Mouse (Mus musculus) MEL (cell line): ENCODE measurements around the gene Spred3. TPM values are rescaled to one million over a fixed set of nuclear protein-coding genes. Genes with fewer than 3 reads are reported as not detected.
A peak's percentile ranks its signal among the peaks of the same experiment; 100 is the strongest.

Source experiments
- DNase-seq: peaks from one replicate; pipeline ENCODE4 v3.0.0; 2011; ENCODE audit warnings: low read depth, low spot score
- H3K27ac ChIP-seq: 2 replicates; pipeline ENCODE4 v1.5.1; 2012; ENCODE audit warnings: low read depth, mild to moderate bottlenecking, control low read depth, low read length, moderate library complexity; ENCODE audit not compliant: control insufficient read depth
- H3K27me3 ChIP-seq, 2 experiments: fragments of 150-350 bp in 1 of 2; sonication (generic) in 1 of 2; 2 replicates each; pipeline ENCODE4 v1.6.1; 2012; ENCODE audit warnings: low read length in 2 of 2, mild to moderate bottlenecking in 2 of 2, improper control_type of control experiment in 1 of 2, moderate library complexity in 1 of 2; ENCODE audit not compliant: insufficient read depth in 2 of 2, control insufficient read depth in 1 of 2
- H3K36me3 ChIP-seq, 2 experiments: 2 replicates each; pipeline ENCODE4 v1.6.1; 2012 to 2014; ENCODE audit warnings: low read length in 2 of 2, improper control_type of control experiment in 1 of 2, inconsistent platforms in 1 of 2, mild to moderate bottlenecking in 1 of 2; ENCODE audit not compliant: insufficient read depth in 2 of 2, control insufficient read depth in 1 of 2
- H3K4me1 ChIP-seq, 2 experiments: fragments of 150-350 bp in 1 of 2; sonication (generic) in 1 of 2; 2 replicates each; pipeline ENCODE4 v1.6.1; 2012; ENCODE audit warnings: low read length in 2 of 2, improper control_type of control experiment in 1 of 2, mild to moderate bottlenecking in 1 of 2; ENCODE audit not compliant: insufficient read depth in 2 of 2, control insufficient read depth in 1 of 2
- H3K4me3 ChIP-seq, 2 experiments: fragments of 150-350 bp in 1 of 2; sonication (generic) in 1 of 2; 2 replicates each; pipeline ENCODE4 v1.5.1; 2012; ENCODE audit warnings: low read depth in 2 of 2, low read length in 2 of 2, mild to moderate bottlenecking in 2 of 2, moderate library complexity in 2 of 2, control low read depth in 1 of 2, improper control_type of control experiment in 1 of 2; ENCODE audit not compliant: control insufficient read depth in 1 of 2, insufficient read depth in 1 of 2
- H3K79me2 ChIP-seq: 2 replicates; pipeline ENCODE4 v1.6.1; 2012; ENCODE audit warnings: mild to moderate bottlenecking, low read length, moderate library complexity; ENCODE audit not compliant: control insufficient read depth, poor library complexity, insufficient read depth
- H3K9ac ChIP-seq: 2 replicates; pipeline ENCODE4 v1.6.1; 2012; ENCODE audit warnings: low read depth, mild to moderate bottlenecking, control low read depth, low read length, moderate library complexity; ENCODE audit not compliant: control insufficient read depth, poor library complexity, severe bottlenecking
- H3K9me3 ChIP-seq: fragments of 150-350 bp; sonication (generic); replicated peaks from 2 replicates; pipeline ENCODE4 v1.6.1; 2012; ENCODE audit warnings: mild to moderate bottlenecking, low read length, improper control_type of control experiment, moderate library complexity; ENCODE audit not compliant: insufficient read depth
- BHLHE40 ChIP-seq: IDR thresholded peaks from 2 replicates; pipeline ENCODE4 v1.6.1; 2012; ENCODE audit warnings: low read depth, mild to moderate bottlenecking, inconsistent platforms, low read length, improper control_type of control experiment, borderline replicate concordance
- CHD1 ChIP-seq: IDR thresholded peaks from 2 replicates; pipeline ENCODE4 v1.6.1; 2012; ENCODE audit warnings: low read depth, mild to moderate bottlenecking, inconsistent platforms, low read length, improper control_type of control experiment
- CHD2 ChIP-seq: IDR thresholded peaks from 2 replicates; pipeline ENCODE4 v1.6.1; 2011; ENCODE audit warnings: low read length, improper control_type of control experiment
- CTCF ChIP-seq, 3 experiments: IDR thresholded peaks in 2 of 3; conservative IDR thresholded peaks in 1 of 3; 2 replicates each; pipeline ENCODE4 v1.5.1; 2011 to 2012; ENCODE audit warnings: low read length in 3 of 3, low read depth in 2 of 3, mild to moderate bottlenecking in 2 of 3, improper control_type of control experiment in 1 of 3, inconsistent platforms in 1 of 3, mixed read lengths in 1 of 3, moderate library complexity in 1 of 3; ENCODE audit not compliant: control insufficient read depth in 1 of 3, insufficient read depth in 1 of 3, poor library complexity in 1 of 3, severe bottlenecking in 1 of 3
- E2F4 ChIP-seq: IDR thresholded peaks from 2 replicates; pipeline ENCODE4 v1.6.1; 2011; ENCODE audit warnings: low read depth, low read length, improper control_type of control experiment, borderline replicate concordance
- ELF1 ChIP-seq: IDR thresholded peaks from 2 replicates; pipeline ENCODE4 v1.6.1; 2014; ENCODE audit warnings: low read depth, mild to moderate bottlenecking, inconsistent platforms, low read length, improper control_type of control experiment, moderate library complexity
- EP300 ChIP-seq, 2 experiments: IDR thresholded peaks; 2 replicates each; pipeline ENCODE4 v1.6.1; 2011; ENCODE audit warnings: improper control_type of control experiment in 2 of 2, low read length in 2 of 2, low read depth in 1 of 2, mild to moderate bottlenecking in 1 of 2
- ETS1 ChIP-seq: IDR thresholded peaks from 2 replicates; pipeline ENCODE4 v1.6.1; 2012; ENCODE audit warnings: low read depth, mild to moderate bottlenecking, inconsistent platforms, low read length, improper control_type of control experiment, moderate library complexity
- GABPA ChIP-seq: IDR thresholded peaks from 2 replicates; pipeline ENCODE4 v1.6.1; 2012; ENCODE audit warnings: low read depth, mild to moderate bottlenecking, inconsistent platforms, low read length, improper control_type of control experiment, moderate library complexity
- GATA1 ChIP-seq: IDR thresholded peaks from 2 replicates; pipeline ENCODE4 v1.6.1; 2011; ENCODE audit warnings: low read depth, low read length, improper control_type of control experiment
- HCFC1 ChIP-seq: IDR thresholded peaks from 2 replicates; pipeline ENCODE4 v1.6.1; 2012; ENCODE audit warnings: low read depth, mild to moderate bottlenecking, inconsistent platforms, low read length, improper control_type of control experiment, moderate library complexity
- JUND ChIP-seq: IDR thresholded peaks from 2 replicates; pipeline ENCODE4 v1.6.1; 2011; ENCODE audit warnings: low read depth, mild to moderate bottlenecking, improper control_type of control experiment, low read length
- KAT2A ChIP-seq: conservative IDR thresholded peaks from 2 replicates; pipeline ENCODE4 v1.6.1; 2012; ENCODE audit warnings: low read depth, low read length, improper control_type of control experiment, inconsistent platforms
- MAFK ChIP-seq: IDR thresholded peaks from 2 replicates; pipeline ENCODE4 v1.6.1; 2011; ENCODE audit warnings: low read depth, mild to moderate bottlenecking, low read length, improper control_type of control experiment, borderline replicate concordance
- MAX ChIP-seq: IDR thresholded peaks from 2 replicates; pipeline ENCODE4 v1.6.1; 2011; ENCODE audit warnings: low read length, improper control_type of control experiment
- MAZ ChIP-seq: IDR thresholded peaks from 2 replicates; pipeline ENCODE4 v1.6.1; 2012; ENCODE audit warnings: low read depth, mild to moderate bottlenecking, inconsistent platforms, low read length, improper control_type of control experiment
- MXI1 ChIP-seq: IDR thresholded peaks from 2 replicates; pipeline ENCODE4 v1.6.1; 2011; ENCODE audit warnings: mild to moderate bottlenecking, low read depth, low read length, improper control_type of control experiment
- MYC ChIP-seq: IDR thresholded peaks from 2 replicates; pipeline ENCODE4 v1.6.1; 2011; ENCODE audit warnings: low read depth, mild to moderate bottlenecking, low read length, improper control_type of control experiment, moderate library complexity
- POLR2A ChIP-seq, 2 experiments: IDR thresholded peaks; 2 replicates each; pipeline ENCODE4 v1.6.1; 2011 to 2012; ENCODE audit warnings: low read length in 2 of 2, mild to moderate bottlenecking in 2 of 2, control low read depth in 1 of 2, improper control_type of control experiment in 1 of 2, low read depth in 1 of 2, moderate library complexity in 1 of 2; ENCODE audit not compliant: control insufficient read depth in 1 of 2, insufficient read depth in 1 of 2, poor library complexity in 1 of 2
- POLR2AphosphoS2 ChIP-seq: IDR thresholded peaks from 2 replicates; pipeline ENCODE4 v1.6.1; 2011; ENCODE audit warnings: low read length, improper control_type of control experiment
- RCOR1 ChIP-seq: IDR thresholded peaks from 2 replicates; pipeline ENCODE4 v1.6.1; 2012; ENCODE audit warnings: low read depth, mild to moderate bottlenecking, inconsistent platforms, low read length, improper control_type of control experiment
- SIN3A ChIP-seq: IDR thresholded peaks from 2 replicates; pipeline ENCODE4 v1.6.1; 2012; ENCODE audit warnings: low read length, improper control_type of control experiment, inconsistent platforms
- SMC3 ChIP-seq: IDR thresholded peaks from 2 replicates; pipeline ENCODE4 v1.6.1; 2011; ENCODE audit warnings: low read depth, low read length, improper control_type of control experiment
- TAL1 ChIP-seq: IDR thresholded peaks from 2 replicates; pipeline ENCODE4 v1.6.1; 2012; ENCODE audit warnings: mild to moderate bottlenecking, inconsistent platforms, low read length, moderate library complexity, mixed read lengths
- TBP ChIP-seq: IDR thresholded peaks from 2 replicates; pipeline ENCODE4 v1.8.0; 2011; ENCODE audit warnings: low read depth, low read length, improper control_type of control experiment
- UBTF ChIP-seq: IDR thresholded peaks from 2 replicates; pipeline ENCODE4 v1.6.1; 2012; ENCODE audit warnings: low read depth, mild to moderate bottlenecking, inconsistent platforms, low read length, improper control_type of control experiment, moderate library complexity, borderline replicate concordance; ENCODE audit not compliant: insufficient read depth
- USF1 ChIP-seq: IDR thresholded peaks from 2 replicates; pipeline ENCODE4 v1.6.1; 2014; ENCODE audit warnings: low read depth, mild to moderate bottlenecking, inconsistent platforms, low read length, improper control_type of control experiment, moderate library complexity
- USF2 ChIP-seq, 2 experiments: IDR thresholded peaks; 2 replicates each; pipeline ENCODE4 v1.6.1; 2011 to 2012; ENCODE audit warnings: improper control_type of control experiment in 2 of 2, low read length in 2 of 2, borderline replicate concordance in 1 of 2, inconsistent platforms in 1 of 2, low read depth in 1 of 2, mild to moderate bottlenecking in 1 of 2; ENCODE audit not compliant: insufficient read depth in 1 of 2
- ZC3H11A ChIP-seq: IDR thresholded peaks from 2 replicates; pipeline ENCODE4 v1.6.1; 2012; ENCODE audit warnings: low read depth, mild to moderate bottlenecking, inconsistent platforms, low read length, improper control_type of control experiment
- ZKSCAN1 ChIP-seq: IDR thresholded peaks from 2 replicates; pipeline ENCODE4 v1.6.1; 2012; ENCODE audit warnings: low read depth, mild to moderate bottlenecking, inconsistent platforms, low read length, improper control_type of control experiment, moderate library complexity
- ZMIZ1 ChIP-seq: IDR thresholded peaks from 2 replicates; pipeline ENCODE4 v1.6.1; 2012; ENCODE audit warnings: low read depth, mild to moderate bottlenecking, inconsistent platforms, low read length, improper control_type of control experiment, moderate library complexity
- polyA plus RNA-seq, 2 experiments: library from polyadenylated mRNA; stranded (reverse) in 1 of 2; unstranded in 1 of 2; fragments of >175 nt in 1 of 2; fragments of >200 nt in 1 of 2; gene quantifications; 2 replicates each; pipeline versions ENCODE4 v1.2.1 to v1.2.4; 2012; ENCODE audit warnings: low replicate concordance in 2 of 2, low read depth in 1 of 2; ENCODE audit not compliant: insufficient read length in 2 of 2, insufficient read depth in 1 of 2, missing spikeins in 1 of 2
- total RNA-seq: library from RNA; depleted of rRNA; stranded (reverse); fragments of 300-350 nt; gene quantifications from 2 replicates; pipeline ENCODE4 v1.2.3, GENCODE M21; 2012

The Spred3 gene
- total and polyA plus RNA-seq, 3 experiments, result 0.42 to 3.9 TPM; not detected in 1

DNA sequence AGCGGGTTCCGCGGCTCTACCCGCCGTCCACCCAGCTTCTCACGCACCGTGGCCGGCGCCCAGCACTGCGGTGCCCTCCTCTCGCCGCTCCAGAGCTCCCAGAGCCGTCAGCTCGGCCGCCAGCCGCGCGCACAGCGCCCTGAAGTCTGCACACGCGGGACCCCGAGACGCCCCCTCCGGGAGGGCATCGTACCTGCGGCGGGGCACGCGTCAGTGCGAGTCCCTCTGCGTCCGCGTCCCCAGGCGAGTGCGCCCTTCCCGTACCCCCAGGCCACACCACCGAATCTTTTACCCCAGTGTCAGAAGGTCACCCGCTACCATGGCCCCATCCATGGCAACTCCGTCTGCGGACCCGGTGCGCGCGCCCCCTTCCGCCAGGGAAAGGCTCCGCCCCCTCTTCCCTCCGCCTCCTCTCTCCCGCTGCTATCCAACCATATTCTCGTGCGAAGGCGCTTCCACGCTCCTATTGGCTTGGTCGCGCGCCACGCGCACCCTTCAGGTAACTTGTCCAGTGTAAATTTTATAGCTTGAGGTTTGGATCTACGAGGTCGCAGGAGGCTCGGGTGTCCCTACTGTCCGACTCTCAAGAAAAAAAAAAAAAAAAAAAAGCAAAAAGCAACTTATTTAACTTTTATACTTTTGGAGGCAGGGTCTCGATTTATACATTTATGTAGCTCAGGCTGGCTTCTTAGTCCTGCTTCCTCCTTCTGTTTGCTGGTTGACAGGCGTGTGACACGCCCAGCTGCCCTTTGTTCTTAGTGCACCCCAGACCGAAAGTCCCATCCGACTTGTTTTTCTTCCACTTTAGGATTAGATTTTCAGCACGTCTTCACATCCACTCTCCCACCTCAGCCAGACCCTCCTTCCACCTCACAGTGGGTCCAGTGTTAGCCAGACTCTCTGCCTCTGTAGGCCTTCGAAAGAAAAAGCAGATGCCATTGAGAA lies 14.1 kb downstream of the Spred3 start, which contains the start of gene Fam98c (continued):
- TF ChIP-seq BHLHE40, result no peak
- peak; percentile 39; the same call in 1 of the 2 replicates for TF ChIP-seq USF1
- no peak for TF ChIP-seq SMC3
- TF ChIP-seq GABPA, result no peak
- TF ChIP-seq SIN3A, result peak; percentile 48
- TF ChIP-seq, all 39 proteins: peak for 12

GRCm38 (mm10) chr7:29155196-29155837 lies 14.9 kb downstream of the Spred3 start:
- Histone ChIP-seq H3K79me2 (no peaks in the 10 kb centered on the region; the same call in 1 of the 2 replicates), H3K4me3 (peak overlapping the region; percentile 75 to 80), H3K36me3 (no peaks in the 10 kb centered on the region; a peak in 1 of 4 replicates), H3K27ac (peak overlapping the region; percentile 8), H3K4me1 (peaks cover 0 to 11% of the 10 kb centered on the region in 2 experiments; a peak in 1 of 4 replicates), H3K9ac (peak overlapping the region; percentile 72), H3K9me3 (no peaks in the 10 kb centered on the region), H3K27me3 (no peaks in the 10 kb centered on the region)
- peak; percentile 90 for DNase-seq
- TF ChIP-seq CTCF (IDR thresholded peaks at IDR 0.05 in 2 of 3, conservative IDR thresholded peaks at IDR 0.05 in 1 of 3; ENCODE audit: control insufficient read depth in 1 of 3, insufficient read depth in 1 of 3, low read depth in 2 of 3, low read length in 3 of 3, poor library complexity in 1 of 3, severe bottlenecking in 1 of 3) (0 out of 6 replicates have a peak, but pooled peaks of 1 of the 3 experiments have one; percentile 17), JUND (no peak), ZKSCAN1 (no peak), ZMIZ1 (peak; percentile 28; the same call in 1 of the 2 replicates), ETS1 (no peak), ZC3H11A (no peak), TAL1 (no peak), MXI1 (no peak), POLR2A (IDR thresholded peaks at IDR 0.05; ENCODE audit: control insufficient read depth in 1 of 2, insufficient read depth in 1 of 2, low read depth in 1 of 2, low read length in 2 of 2, poor library complexity in 1 of 2) (peak; percentile 7 to 73; a peak in 2 of 4 replicates), SMC3 (no peak), USF2 (IDR thresholded peaks at IDR 0.05; ENCODE audit: borderline replicate concordance in 1 of 2, insufficient read depth in 1 of 2, low read depth in 1 of 2, low read length in 2 of 2) (no peak), MAFK (no peak), BHLHE40 (no peak), KAT2A (no peak), MAX (0 out of 2 replicates have a peak, but pooled peaks have one; percentile 29), UBTF (no peak), TBP (no peak), MYC (no peak), SIN3A (no peak), POLR2AphosphoS2 (no peak), ELF1 (0 out of 2 replicates have a peak, but pooled peaks have one; percentile 15), USF1 (no peak), RCOR1 (no peak), CHD1 (no peak), GATA1 (no peak), E2F4 (no peak), HCFC1 (0 out of 2 replicates have a peak, but pooled peaks have one; percentile 35), MAZ (no peak), CHD2 (no peak), EP300 (IDR thresholded peaks at IDR 0.05; ENCODE audit: low read depth in 1 of 2, low read length in 2 of 2) (no peak)
